Mouse (Mus musculus): Measurements from ENCODE around the gene Tmem62. TPM values are rescaled to one million over a fixed set of nuclear protein-coding genes. Genes with fewer than 3 reads are reported as not detected.

Gene Tmem62
- polyA plus RNA-seq, 1 experiment from 2014 or later: 9.9 TPM

- TF ChIP-seq CTCF (IDR thresholded peaks at IDR 0.05; ENCODE audit: low read depth) (no peak), EP300 (optimal IDR thresholded peaks at IDR 0.05) (no peak)
- H3K4me3 ChIP-seq (ENCODE audit: low read depth, low read length): no peak overlapping the region
- H3K27me3 ChIP-seq (ENCODE audit: control insufficient read depth, insufficient read depth, low read length): no peaks in the 10 kb centered on the region
- H3K9ac ChIP-seq (ENCODE audit: low read length): no peak overlapping the region
- ATAC-seq (ENCODE audit: low FRiP score, low TSS enrichment) (no peak), DNase-seq (ENCODE audit: low spot score) (no peak)
- no peak overlapping the region for H3K27ac ChIP-seq (replicated peaks)
- WGBS: 78% methylated on average over 8 of the region's 8 CpGs
- H3K36me3 ChIP-seq (ENCODE audit: control insufficient read depth, insufficient read depth, low read length): no peaks in the 10 kb centered on the region
- H3K4me2 ChIP-seq (replicated peaks; ENCODE audit: low read depth): no peak overlapping the region
- H3K4me1 ChIP-seq (replicated peaks; ENCODE audit: control insufficient read depth, insufficient read depth): no peaks in the 10 kb centered on the region
- H3K9me3 ChIP-seq (ENCODE audit: control insufficient read depth, low read length): no peaks in the 10 kb centered on the region
These were observed 22.0 kb downstream of the Tmem62 start for GRCm38 (mm10) chr2:120998863-120999262.

GRCm38 (mm10) chr2:121003586-121003985 lies 26.8 kb downstream of the Tmem62 start:
- ATAC-seq (ENCODE audit: low FRiP score, low TSS enrichment) (no peak), DNase-seq (ENCODE audit: low spot score) (no peak)
- H3K27me3 ChIP-seq (ENCODE audit: control insufficient read depth, insufficient read depth, low read length): no peaks in the 10 kb centered on the region
- H3K27ac ChIP-seq (replicated peaks): no peak overlapping the region
- H3K4me2 ChIP-seq (replicated peaks; ENCODE audit: low read depth): no peak overlapping the region
- H3K4me1 ChIP-seq (replicated peaks; ENCODE audit: control insufficient read depth, insufficient read depth): no peaks in the 10 kb centered on the region
- H3K4me3 ChIP-seq (ENCODE audit: low read depth, low read length): no peak overlapping the region
- no peaks in the 10 kb centered on the region for H3K36me3 ChIP-seq (ENCODE audit: control insufficient read depth, insufficient read depth, low read length)
- H3K9me3 ChIP-seq (ENCODE audit: control insufficient read depth, low read length): no peaks in the 10 kb centered on the region
- TF ChIP-seq EP300 (optimal IDR thresholded peaks at IDR 0.05) (no peak), CTCF (IDR thresholded peaks at IDR 0.05; ENCODE audit: low read depth) (peak; percentile 63)
- H3K9ac ChIP-seq (ENCODE audit: low read length): no peak overlapping the region
- 76% methylated on average over 2 of the region's 2 CpGs for WGBS

GRCm38 (mm10) chr2:121004018-121004811 lies 27.4 kb downstream of the Tmem62 start:
- Histone ChIP-seq H3K4me3 (ENCODE audit: low read depth, low read length) (no peak overlapping the region), H3K9ac (ENCODE audit: low read length) (no peak overlapping the region), H3K36me3 (ENCODE audit: control insufficient read depth, insufficient read depth, low read length) (no peaks in the 10 kb centered on the region), H3K27ac (replicated peaks) (no peak overlapping the region), H3K4me1 (replicated peaks; ENCODE audit: control insufficient read depth, insufficient read depth) (no peaks in the 10 kb centered on the region), H3K27me3 (ENCODE audit: control insufficient read depth, insufficient read depth, low read length) (no peaks in the 10 kb centered on the region), H3K4me2 (replicated peaks; ENCODE audit: low read depth) (no peak overlapping the region), H3K9me3 (ENCODE audit: control insufficient read depth, low read length) (no peaks in the 10 kb centered on the region)
- TF ChIP-seq CTCF (IDR thresholded peaks at IDR 0.05; ENCODE audit: low read depth): no peak
- no peak for TF ChIP-seq EP300 (optimal IDR thresholded peaks at IDR 0.05)
- DNase-seq (ENCODE audit: low spot score): no peak
- 86% methylated on average over 7 of the region's 7 CpGs for WGBS
- no peak for ATAC-seq (ENCODE audit: low FRiP score, low TSS enrichment)

GRCm38 (mm10) chr2:121006986-121007385 lies 30.2 kb downstream of the Tmem62 start:
- ATAC-seq (ENCODE audit: low FRiP score, low TSS enrichment) (no peak), DNase-seq (ENCODE audit: low spot score) (no peak)
- H3K4me2 ChIP-seq (replicated peaks; ENCODE audit: low read depth): no peak overlapping the region
- no peaks in the 10 kb centered on the region for H3K9me3 ChIP-seq (ENCODE audit: control insufficient read depth, low read length)
- TF ChIP-seq EP300 (optimal IDR thresholded peaks at IDR 0.05) (no peak), CTCF (IDR thresholded peaks at IDR 0.05; ENCODE audit: low read depth) (no peak)
- H3K27me3 ChIP-seq (ENCODE audit: control insufficient read depth, insufficient read depth, low read length): no peaks in the 10 kb centered on the region
- 81% methylated on average over 1 of the region's 1 CpGs for WGBS
- H3K9ac ChIP-seq (ENCODE audit: low read length): no peak overlapping the region
- H3K27ac ChIP-seq (replicated peaks): no peak overlapping the region
- H3K4me3 ChIP-seq (ENCODE audit: low read depth, low read length): no peak overlapping the region
- H3K36me3 ChIP-seq (ENCODE audit: control insufficient read depth, insufficient read depth, low read length): no peaks in the 10 kb centered on the region
- H3K4me1 ChIP-seq (replicated peaks; ENCODE audit: control insufficient read depth, insufficient read depth): no peaks in the 10 kb centered on the region

GRCm38 (mm10) chr2:121007925-121008663 lies 31.3 kb downstream of the Tmem62 start, which contains the start of gene Ccndbp1:
TSS of gene Ccndbp1 (plus strand) at chr2:121008403.
- no peaks in the 10 kb centered on the region for H3K36me3 ChIP-seq (ENCODE audit: control insufficient read depth, insufficient read depth, low read length)
- no peak; the same call in 1 of the 2 replicates for TF ChIP-seq CTCF (IDR thresholded peaks at IDR 0.05; ENCODE audit: low read depth)
- no peak for TF ChIP-seq EP300 (optimal IDR thresholded peaks at IDR 0.05)
- H3K4me1 ChIP-seq (replicated peaks; ENCODE audit: control insufficient read depth, insufficient read depth): no peaks in the 10 kb centered on the region
- peak within 1 kb of the TSS; percentile 87 for H3K4me2 ChIP-seq (replicated peaks; ENCODE audit: low read depth)
- ATAC-seq (ENCODE audit: low FRiP score, low TSS enrichment): peak; percentile 98
- DNase-seq (ENCODE audit: low spot score): peak; percentile 97
- no peaks in the 10 kb centered on the region for H3K27me3 ChIP-seq (ENCODE audit: control insufficient read depth, insufficient read depth, low read length)
- peak within 1 kb of the TSS; percentile 83 for H3K9ac ChIP-seq (ENCODE audit: low read length)
- H3K27ac ChIP-seq (replicated peaks): peak within 1 kb of the TSS; percentile 73
- H3K4me3 ChIP-seq (ENCODE audit: low read depth, low read length): peak within 1 kb of the TSS; percentile 88
- 2% methylated on average over 34 of the region's 34 CpGs for WGBS
- H3K9me3 ChIP-seq (ENCODE audit: control insufficient read depth, low read length): no peaks in the 10 kb centered on the region

GRCm38 (mm10) chr2:121008664-121009007 lies 31.8 kb downstream of the Tmem62 start:
- H3K9me3 ChIP-seq (ENCODE audit: control insufficient read depth, low read length): no peaks in the 10 kb centered on the region
- peak overlapping the region; percentile 73 for H3K27ac ChIP-seq (replicated peaks)
- H3K9ac ChIP-seq (ENCODE audit: low read length): peak overlapping the region; percentile 83
- no peaks in the 10 kb centered on the region for H3K27me3 ChIP-seq (ENCODE audit: control insufficient read depth, insufficient read depth, low read length)
- DNase-seq (ENCODE audit: low spot score): no peak
- peak overlapping the region; percentile 88 for H3K4me3 ChIP-seq (ENCODE audit: low read depth, low read length)
- TF ChIP-seq CTCF (IDR thresholded peaks at IDR 0.05; ENCODE audit: low read depth) (no peak), EP300 (optimal IDR thresholded peaks at IDR 0.05) (no peak)
- 0% methylated on average over 12 of the region's 12 CpGs for WGBS
- peak overlapping the region; percentile 87 for H3K4me2 ChIP-seq (replicated peaks; ENCODE audit: low read depth)
- H3K36me3 ChIP-seq (ENCODE audit: control insufficient read depth, insufficient read depth, low read length): no peaks in the 10 kb centered on the region
- ATAC-seq (ENCODE audit: low FRiP score, low TSS enrichment): 0 out of 2 replicates have a peak, but pooled peaks have one; percentile 6
- no peaks in the 10 kb centered on the region for H3K4me1 ChIP-seq (replicated peaks; ENCODE audit: control insufficient read depth, insufficient read depth)
